Mouse (Mus musculus) ES-E14 (cell line): ENCODE data around the gene Gm5617. TPM values are rescaled to one million over a fixed set of nuclear protein-coding genes. Genes with fewer than 3 reads are reported as not detected.

Experiments used
- DNase-seq: peaks from one replicate; pipeline ENCODE4 v3.0.0-alpha.2; 2013; ENCODE audit warnings: low read depth, low spot score
- H3K27ac ChIP-seq: 2 replicates; pipeline ENCODE4 v1.5.1; 2012; ENCODE audit warnings: low read depth, mild to moderate bottlenecking, low read length, moderate library complexity, mixed read lengths; ENCODE audit not compliant: poor library complexity, insufficient read depth, severe bottlenecking
- H3K36me3 ChIP-seq: 2 replicates; pipeline ENCODE4 v1.6.1; 2012; ENCODE audit warnings: mild to moderate bottlenecking, low read length, moderate library complexity, mixed read lengths; ENCODE audit not compliant: control insufficient read depth, poor library complexity, insufficient read depth, severe bottlenecking
- H3K4me1 ChIP-seq, 2 experiments: fragments of 150-350 bp in 1 of 2; sonication (generic) in 1 of 2; 2 replicates each; pipeline ENCODE4 v1.6.1; 2012; ENCODE audit warnings: low read length in 2 of 2, mild to moderate bottlenecking in 1 of 2, mixed read lengths in 1 of 2; ENCODE audit not compliant: control insufficient read depth in 2 of 2, insufficient read depth in 2 of 2, poor library complexity in 1 of 2
- H3K4me3 ChIP-seq, 2 experiments: fragments of 150-350 bp in 1 of 2; sonication (generic) in 1 of 2; 2 replicates each; pipeline ENCODE4 v1.5.1; 2012; ENCODE audit warnings: low read length in 2 of 2, low read depth in 1 of 2, mild to moderate bottlenecking in 1 of 2, mixed read lengths in 1 of 2; ENCODE audit not compliant: insufficient read depth in 1 of 2, poor library complexity in 1 of 2, severe bottlenecking in 1 of 2
- H3K9ac ChIP-seq: 2 replicates; pipeline ENCODE4 v1.6.1; 2012; ENCODE audit warnings: low read depth, mild to moderate bottlenecking, low read length, mixed read lengths; ENCODE audit not compliant: poor library complexity, insufficient read depth, severe bottlenecking
- H3K9me3 ChIP-seq: fragments of 150-350 bp; sonication (generic); 2 replicates; pipeline ENCODE4 v1.6.1; 2012; ENCODE audit warnings: low read depth, mild to moderate bottlenecking, low read length; ENCODE audit not compliant: control insufficient read depth, insufficient read depth
- CHD2 ChIP-seq: IDR thresholded peaks from 2 replicates; pipeline ENCODE4 v1.6.1; 2014; ENCODE audit warnings: mild to moderate bottlenecking, low read depth, low read length, inconsistent platforms
- HCFC1 ChIP-seq: IDR thresholded peaks from 2 replicates; pipeline ENCODE4 v1.6.1; 2012; ENCODE audit warnings: low read length, inconsistent platforms, borderline replicate concordance; ENCODE audit not compliant: insufficient read depth
- MAFK ChIP-seq: IDR thresholded peaks from 2 replicates; pipeline ENCODE4 v1.6.1; 2014; ENCODE audit warnings: mild to moderate bottlenecking, low read depth, low read length, inconsistent platforms; ENCODE audit not compliant: insufficient read depth
- ZC3H11A ChIP-seq: IDR thresholded peaks from 2 replicates; pipeline ENCODE4 v1.6.1; 2012; ENCODE audit warnings: low read depth, mild to moderate bottlenecking, inconsistent platforms, low read length, borderline replicate concordance
- ZNF384 ChIP-seq: IDR thresholded peaks from 2 replicates; pipeline ENCODE4 v1.6.1; 2012; ENCODE audit warnings: low read depth, low read length, inconsistent platforms
- in situ Hi-C, 2 experiments: fragments of 600-800 bp; cut with MboI; formaldehyde crosslinking; loops; one replicate each; pipeline ENCODE4 v1.15.1; 2025; ENCODE audit warnings: low sequenced_read_pairs in 2 of 2, inconsistent platforms in 1 of 2; ENCODE audit not compliant: unreplicated experiment in 2 of 2
- total RNA-seq: library from RNA; depleted of rRNA; stranded (reverse); fragments of 300-350 nt; gene quantifications from 2 replicates; pipeline ENCODE4 v1.2.3, GENCODE M21; 2012

The Gm5617 gene
- total RNA-seq, 1 experiment = 21.9 TPM

- Histone ChIP-seq H3K9ac (no peak overlapping the region), H3K36me3 (peaks cover 4% of the 10 kb centered on the region; the same call in 1 of the 2 replicates), H3K27ac (no peak overlapping the region), H3K4me3 (no peak overlapping the region), H3K9me3 (no peaks in the 10 kb centered on the region), H3K4me1 (peaks cover 0 to 3% of the 10 kb centered on the region in 2 experiments; a peak in 1 of 4 replicates)
- TF ChIP-seq CHD2 (no peak), MAFK (no peak), ZC3H11A (no peak), HCFC1 (no peak), ZNF384 (no peak)
- DNase-seq = no peak
- in situ Hi-C loops = no loop called here
These were observed 16.4 kb upstream of the Gm5617 start for GRCm38 (mm10) chr9:48478808-48479207.

- H3K27ac ChIP-seq = no peak overlapping the region; the same call in 1 of the 2 replicates
- H3K4me1 ChIP-seq = peaks cover 0 to 2% of the 10 kb centered on the region in 2 experiments; a peak in 1 of 4 replicates
- peaks cover 2% of the 10 kb centered on the region; the same call in 1 of the 2 replicates for H3K36me3 ChIP-seq
- TF ChIP-seq ZC3H11A (no peak), HCFC1 (no peak), CHD2 (no peak), ZNF384 (no peak), MAFK (no peak; the same call in 1 of the 2 replicates)
- peak overlapping the region; percentile 92 for H3K9ac ChIP-seq
- in situ Hi-C loops = no loop called here
- H3K4me3 ChIP-seq = peak overlapping the region; percentile 80 to 97
- DNase-seq = no peak
- no peaks in the 10 kb centered on the region for H3K9me3 ChIP-seq
These were observed 15.3 kb upstream of the Gm5617 start for GRCm38 (mm10) chr9:48479838-48480410.

DNA sequence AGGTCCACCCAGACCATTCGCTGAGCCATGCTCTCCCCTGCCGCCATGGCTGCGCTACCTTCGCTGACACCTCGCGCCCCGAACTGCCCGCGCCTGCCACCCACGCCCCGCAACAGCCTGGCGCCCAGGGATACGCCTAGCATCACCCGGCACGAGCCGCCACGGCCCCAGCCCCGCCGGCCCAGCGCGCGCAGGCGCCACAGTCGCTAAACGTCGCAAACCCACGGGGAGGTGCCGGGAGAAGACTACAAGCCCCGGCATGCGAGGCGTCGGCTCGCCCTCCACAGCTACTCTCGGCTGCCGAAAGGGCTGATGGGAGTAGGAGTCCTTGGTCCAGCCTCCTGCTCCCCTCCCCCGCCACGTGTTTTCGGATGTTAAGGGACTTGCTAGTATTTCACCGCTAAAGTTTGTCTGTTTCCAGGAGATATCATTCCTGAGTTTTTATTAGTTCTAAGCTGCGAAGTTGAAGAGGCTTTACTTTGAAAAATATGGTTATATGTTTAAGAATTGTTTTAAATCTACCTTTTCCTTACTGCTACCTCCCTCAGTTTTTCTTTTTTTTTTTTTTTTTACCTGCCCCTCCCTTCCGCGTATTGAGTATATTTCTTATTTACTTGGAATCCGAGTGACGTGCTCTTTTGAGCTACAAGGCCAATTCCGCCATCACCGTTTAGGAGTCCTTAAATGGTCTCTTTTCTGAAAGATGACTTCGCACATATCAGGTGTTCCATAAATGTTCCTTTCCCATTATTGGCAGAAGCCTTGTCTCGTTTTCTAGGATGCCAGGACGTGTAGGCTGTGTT, 14.6 kb upstream of the Gm5617 start, which contains the start of gene Rexo2:
TSS of gene Rexo2 (minus strand) at position 213 of the 803 bp plus-strand sequence.
- H3K27ac ChIP-seq = no peak within 1 kb of the TSS; the same call in 1 of the 2 replicates

DNA sequence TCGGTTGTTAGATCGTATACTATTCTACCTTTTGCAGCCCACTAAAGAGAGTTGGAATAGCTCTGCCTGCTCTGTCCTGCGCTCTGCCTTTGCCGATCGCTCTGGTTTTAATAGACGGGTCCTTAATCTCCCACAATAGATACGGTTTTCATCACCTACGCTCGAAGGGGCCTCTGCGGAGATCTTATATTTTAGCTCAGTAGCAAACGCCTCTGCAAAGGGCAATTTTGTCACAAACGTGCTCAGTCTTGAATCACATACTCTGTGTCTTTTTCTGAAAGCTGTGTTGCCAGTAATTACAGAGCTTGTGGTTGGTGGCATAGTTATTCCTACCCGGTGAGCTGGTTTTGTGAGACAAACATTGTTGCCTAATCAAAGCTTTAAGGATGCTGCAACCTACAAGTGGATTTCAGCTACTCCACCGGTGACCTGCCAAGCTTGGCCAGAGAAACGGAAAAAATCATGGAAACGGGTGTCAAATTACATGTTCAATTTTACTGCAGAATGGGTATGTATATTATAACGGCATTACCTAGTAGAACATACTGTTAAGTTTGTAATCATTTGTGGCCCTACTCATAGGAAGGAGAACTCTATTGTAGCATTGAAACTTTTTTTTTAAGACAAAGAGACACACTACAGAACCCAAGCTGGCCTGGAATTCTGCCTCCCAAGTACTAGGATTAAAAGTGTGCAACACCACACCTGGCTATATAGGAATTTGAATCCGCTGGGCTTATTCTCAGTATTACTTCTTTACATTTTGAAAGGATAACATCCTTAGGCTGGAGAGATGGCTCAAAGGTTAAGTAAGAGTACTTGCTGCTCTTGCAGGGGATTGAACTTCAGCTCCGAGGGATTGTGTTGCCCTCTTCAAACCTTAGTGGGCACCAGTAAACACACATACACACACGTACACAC, 13.8 kb upstream of the Gm5617 start:
- Histone ChIP-seq H3K27ac (no peak overlapping the region), H3K36me3 (no peaks in the 10 kb centered on the region; the same call in 1 of the 2 replicates), H3K4me3 (peak overlapping the region; percentile 8 to 64; a peak in 3 of 4 replicates), H3K9me3 (no peaks in the 10 kb centered on the region), H3K4me1 (0 out of 4 replicates have a peak, but pooled peaks cover 0 to 2% of the 10 kb centered on the region in 2 experiments), H3K9ac (peak overlapping the region; percentile 4; the same call in 1 of the 2 replicates)
- in situ Hi-C loops = no loop called here
- DNase-seq = no peak
- no peak for TF ChIP-seq MAFK
- TF ChIP-seq ZNF384 = no peak
- no peak for TF ChIP-seq CHD2
- no peak for TF ChIP-seq ZC3H11A
- TF ChIP-seq HCFC1 = no peak

More for the DNA sequence above, 14.6 kb upstream of the Gm5617 start, which contains the start of gene Rexo2:
- Histone ChIP-seq H3K9ac (peak within 1 kb of the TSS; percentile 92), H3K9me3 (no peaks in the 10 kb centered on the region), H3K36me3 (no peaks in the 10 kb centered on the region; the same call in 1 of the 2 replicates), H3K4me3 (peak within 1 kb of the TSS; percentile 80 to 97), H3K4me1 (0 out of 4 replicates have a peak, but pooled peaks cover 0 to 2% of the 10 kb centered on the region in 2 experiments)
- peak; percentile 83 for DNase-seq
- in situ Hi-C loops = no loop called here
- peak; percentile 99 for TF ChIP-seq HCFC1
- no peak for TF ChIP-seq MAFK
- TF ChIP-seq ZNF384 = peak; percentile 62; the same call in 1 of the 2 replicates
